Mouse (Mus musculus): ENCODE data around the gene Npas4.

Npas4 gene

DNA sequence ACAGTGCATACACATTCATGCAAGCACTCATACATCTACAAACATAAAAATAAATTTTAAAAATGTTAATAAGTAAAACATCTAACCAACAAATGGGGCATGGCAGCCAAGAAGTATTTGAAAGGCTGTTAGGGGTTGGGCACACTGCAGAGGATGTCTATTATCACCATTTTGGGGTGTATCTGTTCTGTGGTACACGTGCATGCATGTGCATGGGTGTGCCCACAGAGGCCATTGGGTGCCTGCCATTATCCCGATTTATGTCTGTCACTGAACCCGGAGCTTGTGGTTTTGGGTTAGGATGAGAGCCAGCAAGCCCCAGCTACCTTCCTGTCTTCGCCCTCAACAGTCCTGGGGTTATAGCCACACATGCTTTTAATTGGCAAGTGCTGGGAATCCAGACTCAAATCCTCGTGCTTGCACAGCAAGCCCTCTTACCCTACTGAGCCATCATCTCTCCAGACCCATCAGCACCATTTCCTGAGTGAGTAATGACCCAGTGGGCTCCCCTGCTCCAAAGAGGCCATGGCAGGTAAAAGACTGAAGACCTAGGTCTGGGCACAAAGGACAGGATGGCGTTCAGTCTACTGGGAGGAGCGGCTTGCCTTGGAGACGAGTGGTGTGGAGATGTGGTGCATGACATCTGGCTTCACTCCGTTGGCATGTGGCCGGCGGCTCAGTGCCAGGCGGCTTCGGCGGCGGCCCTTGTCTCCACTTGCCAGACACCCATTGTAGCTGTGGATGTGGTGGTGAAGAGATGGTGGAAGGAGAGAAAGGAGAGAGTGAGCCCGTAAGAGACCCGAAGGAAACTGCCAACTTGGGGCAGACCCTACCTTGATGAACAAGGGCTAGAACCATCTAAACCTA lies 52.4 kb downstream of the Npas4 start:
- TF ChIP-seq GATA4 (IDR thresholded peaks at IDR 0.05; ENCODE audit: insufficient replicate concordance, low read length): no peak

DNA sequence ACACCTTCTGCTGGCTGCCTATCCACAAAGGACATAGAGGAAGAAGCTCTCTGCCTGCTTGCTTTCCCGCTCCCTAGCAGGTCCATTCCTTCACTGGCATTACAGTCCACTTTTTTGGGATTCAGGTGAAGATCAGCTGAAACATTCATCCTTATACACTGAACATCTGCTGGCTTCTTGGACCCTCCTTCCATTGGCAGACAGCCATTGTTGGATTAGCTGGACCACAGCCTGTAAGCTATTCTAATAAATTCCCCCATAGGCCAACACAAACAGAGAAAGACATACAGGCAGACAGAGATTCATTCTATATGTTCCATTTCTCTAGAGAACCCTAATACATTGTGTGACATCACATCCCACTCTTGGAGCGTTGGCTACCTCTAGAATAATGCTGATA lies 53.2 kb downstream of the Npas4 start:
- no peak for TF ChIP-seq GATA4 (IDR thresholded peaks at IDR 0.05; ENCODE audit: insufficient replicate concordance, low read length)
